Comparison of ENCODE assay signal across 13 mouse cellular contexts in genomic region chr10:83963232-83963760, GRCm38 (mm10).
"Had no signal": no experiment of that assay in that cellular context is flagged by ENCODE, and none has a peak within 500 bp of the region (broad histone marks: within the 10 kb centered on the region; RNA-seq: fewer than 3 reads in every experiment).

No protein-coding gene starts in this region.

- H3K4me3 ChIP-seq: limb, embryonic 15.5 days; liver, embryonic 12.5 days; stomach, embryonic 15.5 days had no signal

- DNase-seq: kidney, adult 8-10 months; kidney, postnatal 36 days; layer of hippocampus, adult 9-11 months; layer of hippocampus, postnatal 36 days; lung, embryonic 14.5 days; lung, postnatal 14 days; right cerebral cortex, postnatal 14 days; thymus, postnatal 4 days had no signal

- H3K36me3 ChIP-seq: limb, embryonic 15.5 days; liver, embryonic 12.5 days; stomach, embryonic 15.5 days had no signal

- H3K9me3 ChIP-seq: limb, embryonic 15.5 days; liver, embryonic 12.5 days; stomach, embryonic 15.5 days had no signal

- H3K27me3 ChIP-seq: limb, embryonic 15.5 days; liver, embryonic 12.5 days; stomach, embryonic 15.5 days had no signal

- H3K4me1 ChIP-seq: limb, embryonic 15.5 days; liver, embryonic 12.5 days; stomach, embryonic 15.5 days had no signal

- H3K4me2 ChIP-seq: limb, embryonic 15.5 days; liver, embryonic 12.5 days; lung, embryonic 14.5 days; stomach, embryonic 15.5 days had no signal

- H3K27ac ChIP-seq: kidney, postnatal 0 days; limb, embryonic 15.5 days; liver, embryonic 12.5 days; stomach, embryonic 15.5 days had no signal

- ATAC-seq: intestine, postnatal 0 days; liver, embryonic 12.5 days had no signal

- H3K9ac ChIP-seq: limb, embryonic 15.5 days; liver, embryonic 12.5 days; lung, embryonic 14.5 days; stomach, embryonic 15.5 days had no signal
